Mouse (Mus musculus) spleen, adult 2 months (tissue): ENCODE results near the gene Thrsp. TPM values are rescaled to one million over a fixed set of nuclear protein-coding genes. Genes with fewer than 3 reads are reported as not detected.

Experiments
- DNase-seq, 2 experiments: peaks; one replicate each; pipeline versions ENCODE4 v3.0.0 to v3.0.0-alpha.2; 2012 to 2021; ENCODE audit warnings: low spot score in 2 of 2, low read depth in 1 of 2
- H3K27ac ChIP-seq: fragments of 200-500 bp; 2 replicates; pipeline ENCODE4 v1.5.1; 2012; ENCODE audit warnings: low read length, inconsistent platforms; ENCODE audit not compliant: insufficient read depth
- H3K27me3 ChIP-seq: fragments of 200-500 bp; 2 replicates; pipeline ENCODE4 v1.6.1; 2012; ENCODE audit warnings: mild to moderate bottlenecking, moderate library complexity, low read length, inconsistent platforms; ENCODE audit not compliant: control insufficient read depth, insufficient read depth
- H3K36me3 ChIP-seq: fragments of 200-500 bp; 2 replicates; pipeline ENCODE4 v1.6.1; 2012; ENCODE audit warnings: mild to moderate bottlenecking, low read length, inconsistent platforms; ENCODE audit not compliant: control insufficient read depth, insufficient read depth
- H3K4me1 ChIP-seq: fragments of 200-500 bp; 2 replicates; pipeline ENCODE4 v1.6.1; 2011; ENCODE audit warnings: inconsistent platforms; ENCODE audit not compliant: control insufficient read depth, insufficient read depth, insufficient read length
- H3K4me3 ChIP-seq: fragments of 200-500 bp; 2 replicates; pipeline ENCODE4 v1.5.1; 2011; ENCODE audit warnings: mild to moderate bottlenecking, inconsistent platforms; ENCODE audit not compliant: insufficient read depth, insufficient read length; ENCODE audit errors: extremely low read depth
- CTCF ChIP-seq: fragments of 200-500 bp; IDR thresholded peaks from 2 replicates; pipeline ENCODE4 v1.5.1; 2011; ENCODE audit warnings: mild to moderate bottlenecking, inconsistent platforms; ENCODE audit not compliant: insufficient read depth, insufficient read length, insufficient replicate concordance; ENCODE audit errors: extremely low read depth
- POLR2A ChIP-seq: fragments of 200-500 bp; IDR thresholded peaks from 2 replicates; pipeline ENCODE4 v1.6.1; 2011; ENCODE audit warnings: low read depth, low read length, inconsistent platforms
- WGBS: fragments of 180-500 bp; shearing (Covaris S2); methylation state at CpG from one replicate; pipeline ENCODE4 v1.1.7; 2018; 5-methylcytosine and 5-hydroxymethylcytosine counted together
- polyA plus RNA-seq: library from polyadenylated mRNA; depleted of rRNA; stranded (reverse); fragments of >200 nt; gene quantifications from 2 replicates; pipeline ENCODE4 v1.2.3, GENCODE M21; 2012

Gene Thrsp
- polyA plus RNA-seq, 1 experiment, result 4.8 TPM

GRCm38 (mm10) chr7:97399960-97400715, 17.4 kb downstream of the Thrsp start, which contains the start of gene Ndufc2:
Gene Ndufc2 (plus strand): TSS chr7:97400003.
- no peaks in the 10 kb centered on the region for H3K36me3 ChIP-seq
- peaks cover 6% of the 10 kb centered on the region for H3K4me1 ChIP-seq
- H3K4me3 ChIP-seq, result peak within 1 kb of the TSS; percentile 87
- DNase-seq, result peak; percentile 64 to 67
- WGBS, result under 1% methylated on average over 54 of the region's 54 CpGs
- peak within 1 kb of the TSS; percentile 70 for H3K27ac ChIP-seq
- TF ChIP-seq POLR2A (peak; percentile 68; the same call in 1 of the 2 replicates), CTCF (no peak)
- no peaks in the 10 kb centered on the region for H3K27me3 ChIP-seq

- no peak overlapping the region for H3K27ac ChIP-seq
- H3K36me3 ChIP-seq, result no peaks in the 10 kb centered on the region
- TF ChIP-seq POLR2A (no peak), CTCF (no peak)
- H3K4me1 ChIP-seq, result peaks cover 6% of the 10 kb centered on the region
- DNase-seq, result no peak
- H3K4me3 ChIP-seq, result no peak overlapping the region
- WGBS, result 88% methylated on average over 6 of the region's 6 CpGs
- H3K27me3 ChIP-seq, result no peaks in the 10 kb centered on the region
Measured at GRCm38 (mm10) chr7:97398943-97399342, 18.6 kb downstream of the Thrsp start.

- peaks cover 8% of the 10 kb centered on the region; the same call in 1 of the 2 replicates for H3K36me3 ChIP-seq
- no peaks in the 10 kb centered on the region for H3K27me3 ChIP-seq
- H3K27ac ChIP-seq, result no peak overlapping the region
- no peaks in the 10 kb centered on the region for H3K4me1 ChIP-seq
- no peak overlapping the region for H3K4me3 ChIP-seq
- no peak for TF ChIP-seq POLR2A
- TF ChIP-seq CTCF, result no peak
- WGBS, result 82% methylated on average over 2 of the region's 2 CpGs
- no peak for DNase-seq
Measured at GRCm38 (mm10) chr7:97394375-97394774, 23.2 kb downstream of the Thrsp start.

GRCm38 (mm10) chr7:97392079-97392445, 25.5 kb downstream of the Thrsp start:
- no peak overlapping the region for H3K27ac ChIP-seq
- no peak overlapping the region for H3K4me3 ChIP-seq
- DNase-seq, result no peak
- no peaks in the 10 kb centered on the region for H3K27me3 ChIP-seq
- peaks cover 10% of the 10 kb centered on the region; the same call in 1 of the 2 replicates for H3K36me3 ChIP-seq
- H3K4me1 ChIP-seq, result no peaks in the 10 kb centered on the region
- TF ChIP-seq POLR2A (no peak), CTCF (no peak)
- WGBS, result 92% methylated on average over 6 of the region's 6 CpGs

GRCm38 (mm10) chr7:97391293-97392078, 26.0 kb downstream of the Thrsp start:
- Histone ChIP-seq H3K4me3 (no peak overlapping the region), H3K27me3 (no peaks in the 10 kb centered on the region), H3K4me1 (no peaks in the 10 kb centered on the region), H3K36me3 (peaks cover 10% of the 10 kb centered on the region; the same call in 1 of the 2 replicates), H3K27ac (no peak overlapping the region)
- TF ChIP-seq POLR2A (no peak), CTCF (no peak)
- no peak for DNase-seq
- 93% methylated on average over 13 of the region's 13 CpGs for WGBS

- Histone ChIP-seq H3K4me1 (no peaks in the 10 kb centered on the region; the same call in 1 of the 2 replicates), H3K27ac (no peak overlapping the region), H3K4me3 (no peak overlapping the region), H3K27me3 (no peaks in the 10 kb centered on the region), H3K36me3 (peaks cover 16% of the 10 kb centered on the region)
- DNase-seq, result no peak
- 97% methylated on average over 4 of the region's 4 CpGs for WGBS
- TF ChIP-seq POLR2A (no peak), CTCF (no peak)
Measured at GRCm38 (mm10) chr7:97388541-97388940, 29.0 kb downstream of the Thrsp start.

- H3K4me1 ChIP-seq, result no peaks in the 10 kb centered on the region; the same call in 1 of the 2 replicates
- H3K27me3 ChIP-seq, result no peaks in the 10 kb centered on the region
- no peak overlapping the region for H3K4me3 ChIP-seq
- H3K36me3 ChIP-seq, result peaks cover 18% of the 10 kb centered on the region
- no peak for TF ChIP-seq POLR2A
- TF ChIP-seq CTCF, result no peak
- no peak overlapping the region for H3K27ac ChIP-seq
- no peak for DNase-seq
- WGBS, result 88% methylated on average over 8 of the region's 8 CpGs
Measured at GRCm38 (mm10) chr7:97387561-97388147, 29.9 kb downstream of the Thrsp start.
